Mouse (Mus musculus): ENCODE data around the gene Rtp3. TPM values are rescaled to one million over a fixed set of nuclear protein-coding genes. Genes with fewer than 3 reads are reported as not detected.

The Rtp3 gene
- total RNA-seq, 2 experiments from 2014 or later, result 0.18 to 0.32 TPM

DNA sequence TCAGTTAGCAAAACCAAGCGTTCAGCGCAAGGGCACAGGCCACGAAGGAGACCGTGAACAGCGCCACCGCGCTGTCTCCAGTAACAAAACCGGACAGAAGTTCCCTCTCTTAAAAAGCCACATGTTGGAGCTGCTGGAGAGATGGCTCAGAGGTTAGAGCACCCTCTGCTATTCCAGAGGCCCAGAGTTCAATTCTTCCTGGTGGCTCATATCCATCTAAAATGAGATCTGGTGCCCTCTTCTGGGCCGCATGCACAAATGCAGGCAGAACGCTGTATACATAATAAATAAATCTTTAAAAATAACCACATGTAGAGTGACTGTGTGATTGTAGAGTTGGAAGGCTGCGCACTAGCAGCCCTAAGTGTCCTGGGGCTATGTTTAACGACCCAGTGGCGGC lies 46.1 kb downstream of the Rtp3 start:
- no peak for DNase-seq

DNA sequence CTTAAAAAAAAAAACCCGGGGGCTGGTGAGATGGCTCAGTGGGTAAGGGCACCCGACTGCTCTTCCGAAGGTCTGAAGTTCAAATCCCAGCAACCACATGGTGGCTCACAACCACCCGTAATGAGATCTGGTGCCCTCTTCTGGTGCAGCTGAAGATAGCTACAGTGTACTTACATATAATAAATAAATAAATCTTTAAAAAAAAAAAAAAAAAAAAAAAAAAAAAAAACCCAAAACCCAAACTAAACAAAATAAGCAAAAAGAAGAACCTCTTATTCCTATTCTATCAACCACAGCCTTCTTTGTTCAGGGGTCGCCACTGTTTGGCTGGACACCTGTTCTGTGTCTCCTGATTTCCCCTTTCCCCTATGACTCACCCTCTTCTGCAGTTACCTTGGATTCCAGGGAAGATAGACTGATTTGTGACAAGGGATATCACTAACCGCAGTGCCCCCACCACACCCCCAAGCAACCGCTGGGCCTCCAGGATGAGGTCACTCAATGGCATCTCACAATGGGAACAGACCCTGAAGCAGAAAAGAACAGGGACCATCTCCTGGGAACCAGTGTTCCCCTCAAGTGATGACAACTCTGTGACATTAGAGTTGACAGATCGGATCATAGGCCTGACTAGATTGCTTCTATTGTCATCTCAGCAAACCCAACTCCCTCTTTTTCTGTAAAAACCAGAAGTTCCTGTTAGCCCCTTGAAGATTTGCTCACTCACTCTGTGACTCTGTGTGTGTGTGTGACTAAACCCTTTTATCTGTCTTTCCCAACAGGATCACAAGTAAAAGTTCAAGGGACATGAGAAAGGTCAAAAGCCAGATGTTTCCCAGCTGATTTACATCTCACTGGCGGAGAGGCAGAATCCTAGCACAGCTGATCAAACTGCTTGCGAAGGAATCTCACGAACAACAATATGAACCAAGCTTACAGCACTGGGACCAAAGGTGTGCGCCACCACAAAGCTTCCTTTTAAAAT lies 52.6 kb downstream of the Rtp3 start:
- no peak for DNase-seq

DNA sequence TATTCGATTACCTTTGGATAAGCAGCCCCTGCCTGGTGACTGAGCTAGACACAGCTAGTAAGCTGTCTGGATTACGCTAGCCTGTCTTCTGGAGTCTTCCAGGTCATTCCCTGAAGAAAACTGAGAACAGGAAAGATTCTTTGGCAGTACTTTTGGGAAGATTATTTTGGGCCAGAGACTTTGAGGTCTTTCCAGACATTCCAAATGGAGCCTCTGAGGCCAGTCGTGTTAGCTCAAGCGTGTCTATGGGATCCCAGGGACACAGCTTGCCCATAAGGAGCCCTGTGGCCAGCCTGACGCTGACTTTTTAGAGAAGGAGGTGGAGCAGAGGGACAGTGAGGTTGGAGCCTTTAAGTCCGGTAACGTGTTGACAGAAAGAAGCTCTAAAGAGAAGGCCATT lies 54.4 kb downstream of the Rtp3 start:
- DNase-seq, result no peak

Other genes starting within 250 kb of the Rtp3 start
- gene Myl3, start 248.7 kb downstream of the Rtp3 start, total RNA-seq (2021), result not detected
- 1 to 10 TPM; 4.3 to 4.8 TPM for gene Pth1r, start 243.4 kb downstream of the Rtp3 start, total RNA-seq (2021)
- not detected for gene Prss42, start 192.4 kb downstream of the Rtp3 start, total RNA-seq (2021)
- not detected for gene Prss44, start 176.6 kb downstream of the Rtp3 start, total RNA-seq (2021)
- gene Prss43, start 163.9 kb downstream of the Rtp3 start, total RNA-seq (2021), result not detected
- gene Prss45, start 156.0 kb downstream of the Rtp3 start, total RNA-seq (2021), result under 1 TPM in 1 of 2 experiments, not detected in 1; 0.63 TPM
- gene Prss46, start 146.1 kb downstream of the Rtp3 start, total RNA-seq (2021), result not detected
- gene Prss50, start 132.6 kb downstream of the Rtp3 start, total RNA-seq (2021), result under 1 TPM; 0.40 to 0.78 TPM
- 10 to 100 TPM in 1 of 2 experiments, 1 to 10 TPM in 1; 6.0 to 10.1 TPM for gene Als2cl, start 110.7 kb downstream of the Rtp3 start, total RNA-seq (2021)
- gene Tmie, start 110.5 kb downstream of the Rtp3 start, total RNA-seq (2021), result 1 to 10 TPM; 1.2 to 1.8 TPM
- gene Fam240a, start 73.7 kb downstream of the Rtp3 start, total RNA-seq (2021), result not detected
- under 1 TPM; 0.22 to 0.33 TPM for gene Tdgf1, start 44.4 kb downstream of the Rtp3 start, total RNA-seq (2021)
- 1 to 10 TPM; 1.3 to 1.5 TPM for gene Lrrc2, start 39.0 kb downstream of the Rtp3 start, total RNA-seq (2021)
- under 1 TPM; 0.30 to 0.63 TPM for gene Ltf, start 28.7 kb upstream of the Rtp3 start, total RNA-seq (2021)
- gene Ccrl2, start 66.9 kb upstream of the Rtp3 start, total RNA-seq (2021), result under 1 TPM; 0.86 to 0.90 TPM
- 10 to 100 TPM; 35.0 to 39.0 TPM for gene Lrrfip2, start 127.0 kb upstream of the Rtp3 start, total RNA-seq (2021)

Measured in layer of hippocampus, postnatal 36 days (tissue).